Mouse (Mus musculus): ENCODE measurements at regions not wholly inside any gene's neighbourhood (a gene's known extent, or its start where the extent isn't known, plus 50 kb on each side); places are given as distances from the start of the nearest gene placed in this dataset.

DNA sequence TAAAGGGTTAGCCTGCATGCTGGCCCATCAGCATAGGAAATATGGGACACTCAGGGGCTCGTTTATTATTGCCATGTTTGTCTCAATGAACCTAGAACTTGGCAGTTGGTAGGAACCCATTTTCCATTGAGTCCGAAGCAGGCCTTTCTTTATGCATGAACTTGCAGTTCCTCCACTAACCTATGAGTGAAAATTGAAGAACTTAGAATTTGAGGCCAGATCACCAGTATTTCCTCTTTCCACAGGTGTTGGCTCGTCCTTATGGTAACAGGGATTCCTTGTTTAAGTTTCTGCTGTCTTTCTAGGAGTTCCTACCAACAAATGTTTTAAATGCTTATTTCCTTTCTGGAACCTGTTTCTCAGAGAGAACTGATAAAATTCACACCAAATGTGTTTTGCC, 73.6 kb upstream of the Tet2 start:
- TF ChIP-seq CTCF (IDR thresholded peaks at IDR 0.05; ENCODE audit: low read depth) (no peak), EP300 (IDR thresholded peaks at IDR 0.05; ENCODE audit: low read depth) (no peak)

All from liver, postnatal 0 days (tissue).